Mouse (Mus musculus) large intestine, adult 2 months (tissue): Measurements from ENCODE around the gene Gstp1. TPM values are rescaled to one million over a fixed set of nuclear protein-coding genes. Genes with fewer than 3 reads are reported as not detected.
"Not testable (repeated sequence)": the region's sequence is repeated elsewhere in the genome, so short reads cannot be mapped to it uniquely, and the experiment has no call there.

Experiments
- DNase-seq: peaks from one replicate; pipeline ENCODE4 v3.0.0-alpha.2; 2012; ENCODE audit warnings: low read depth, low spot score
- WGBS: fragments of 180-500 bp; shearing (Covaris S2); methylation state at CpG from one replicate; pipeline ENCODE4 v1.1.7; 2018; 5-methylcytosine and 5-hydroxymethylcytosine counted together
- polyA plus RNA-seq: library from polyadenylated mRNA; depleted of rRNA; stranded (reverse); fragments of >200 nt; gene quantifications from 2 replicates; pipeline ENCODE4 v1.2.3, GENCODE M21; 2012

Gene Gstp1
- polyA plus RNA-seq, 1 experiment: 910 TPM

GRCm38 (mm10) chr19:4045966-4046865 lies 8.4 kb upstream of the Gstp1 start, which contains the start of gene Gstp2:
Gene Gstp2 (minus strand): TSS chr19:4046023.
- WGBS: 11% methylated on average over 16 of the region's 16 CpGs
- DNase-seq: peak; percentile 94

- DNase-seq: not testable (repeated sequence)
- 88% methylated on average over 5 of the region's 5 CpGs for WGBS
Observed at GRCm38 (mm10) chr19:4044109-4044508, 6.3 kb upstream of the Gstp1 start.

- WGBS: 31% methylated on average over 14 of the region's 14 CpGs
Observed at GRCm38 (mm10) chr19:4042124-4042523, 4.3 kb upstream of the Gstp1 start.

GRCm38 (mm10) chr19:4041500-4041899 lies 3.7 kb upstream of the Gstp1 start:
- WGBS: 93% methylated on average over 4 of the region's 4 CpGs
- not testable (repeated sequence) for DNase-seq

More at GRCm38 (mm10) chr19:4042124-4042523, 4.3 kb upstream of the Gstp1 start:
- DNase-seq: no peak

GRCm38 (mm10) chr19:4040941-4041340 lies 3.2 kb upstream of the Gstp1 start:
- WGBS: 90% methylated on average over 5 of the region's 5 CpGs

GRCm38 (mm10) chr19:4037154-4037787 lies 514 bp downstream of the Gstp1 start:
- DNase-seq: not testable (repeated sequence)
- 12% methylated on average over 8 of the region's 8 CpGs for WGBS

More at GRCm38 (mm10) chr19:4040941-4041340, 3.2 kb upstream of the Gstp1 start:
- not testable (repeated sequence) for DNase-seq

- no peak for DNase-seq
Observed at GRCm38 (mm10) chr19:4036327-4037045, 1.3 kb downstream of the Gstp1 start.

GRCm38 (mm10) chr19:4033742-4034141 lies 4.0 kb downstream of the Gstp1 start:
- no peak for DNase-seq
- WGBS: 31% methylated on average over 5 of the region's 5 CpGs

More at GRCm38 (mm10) chr19:4036327-4037045, 1.3 kb downstream of the Gstp1 start:
- WGBS: 27% methylated on average over 12 of the region's 12 CpGs

DNA sequence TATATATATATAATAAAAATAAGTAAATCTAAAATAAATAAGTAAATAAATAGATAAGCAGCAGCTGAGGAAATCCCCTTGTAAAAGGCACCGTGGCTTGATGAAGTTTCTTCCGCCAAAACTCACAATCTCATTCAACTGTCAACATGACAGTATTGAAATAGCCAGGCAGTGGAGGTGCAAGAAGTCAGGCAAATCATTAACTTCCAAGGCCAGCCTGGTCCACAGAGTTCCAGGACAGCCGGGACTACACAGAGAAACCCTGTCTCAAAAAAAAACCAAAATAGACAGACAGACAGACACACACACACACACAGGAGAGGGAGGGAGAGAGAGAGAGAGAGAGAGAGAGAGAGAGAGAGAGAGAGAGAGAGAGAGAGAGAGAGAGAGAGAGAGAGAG lies 4.5 kb downstream of the Gstp1 start:
- no peak for DNase-seq
- 21% methylated on average over 3 of the region's 3 CpGs for WGBS

- 77% methylated on average over 7 of the region's 7 CpGs for WGBS
- DNase-seq: no peak
Observed at GRCm38 (mm10) chr19:4032668-4033067, 5.1 kb downstream of the Gstp1 start.

GRCm38 (mm10) chr19:4027576-4027975 lies 10.2 kb downstream of the Gstp1 start:
- no peak for DNase-seq

- no peak for DNase-seq
Observed at GRCm38 (mm10) chr19:4023185-4023584, 14.6 kb downstream of the Gstp1 start.

DNA sequence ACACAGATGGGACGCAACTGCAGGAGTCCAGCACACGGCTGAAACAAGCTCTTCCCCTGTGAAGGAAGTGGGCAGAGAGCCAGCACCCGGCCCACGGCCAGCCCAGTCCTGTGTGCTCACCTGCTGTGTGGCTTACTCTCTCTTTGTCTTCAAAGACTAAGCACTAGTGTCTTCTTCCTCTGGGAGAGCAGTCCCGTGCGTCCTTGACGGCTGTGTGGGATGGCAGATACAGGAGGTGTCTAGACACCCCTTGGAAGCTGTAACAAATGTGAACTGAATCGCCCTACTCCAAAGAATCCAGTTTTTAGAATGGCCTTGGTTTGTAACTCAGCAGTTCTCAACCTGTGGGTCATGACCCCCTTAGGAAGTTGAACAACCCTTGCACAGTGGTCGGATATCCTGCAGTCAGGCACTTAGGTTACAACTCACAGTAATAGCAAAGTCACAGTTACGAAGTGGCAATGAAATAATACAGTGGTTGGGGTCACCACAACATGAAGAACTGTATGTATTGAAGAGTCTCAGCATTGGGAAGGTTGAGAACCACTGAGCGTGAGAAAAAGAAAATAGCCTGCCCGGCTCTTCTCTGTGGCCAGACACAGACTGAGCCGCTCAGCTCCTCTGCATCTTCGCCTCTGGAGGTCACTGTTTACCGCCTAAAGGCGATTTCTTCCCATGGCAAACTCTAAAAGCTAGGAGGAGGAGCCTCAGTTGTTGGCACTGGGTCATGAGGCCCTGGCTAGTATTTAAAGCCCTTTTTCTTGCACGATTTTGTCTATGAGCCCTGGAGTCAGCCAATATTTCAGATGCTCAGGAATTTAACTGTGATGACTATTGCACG lies 18.8 kb downstream of the Gstp1 start:
- DNase-seq: peak; percentile 95
- WGBS: 11% methylated on average over 18 of the region's 18 CpGs

More at GRCm38 (mm10) chr19:4023185-4023584, 14.6 kb downstream of the Gstp1 start:
- 52% methylated on average over 7 of the region's 7 CpGs for WGBS

GRCm38 (mm10) chr19:4017921-4018587 lies 19.7 kb downstream of the Gstp1 start:
- no peak for DNase-seq
- WGBS: 56% methylated on average over 10 of the region's 10 CpGs

DNA sequence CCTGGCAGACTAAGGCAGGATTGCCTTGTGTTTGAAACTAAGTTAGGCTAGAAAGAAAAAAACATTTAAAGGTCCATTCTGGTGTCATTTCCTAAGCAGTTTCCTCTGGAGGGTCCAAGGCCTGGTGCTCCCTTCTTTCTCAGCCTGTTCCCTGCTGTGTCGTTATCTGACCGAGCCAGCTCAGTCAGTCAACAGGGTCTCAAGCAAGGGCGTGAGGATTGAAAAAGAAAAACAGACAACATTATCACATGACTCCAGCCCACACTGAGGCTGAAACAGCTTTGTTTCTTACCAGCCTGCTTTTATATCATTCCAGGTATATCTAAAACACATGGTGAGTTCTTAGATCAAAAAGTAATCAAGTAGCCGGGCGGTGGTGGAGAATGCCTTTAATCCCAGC lies 22.1 kb downstream of the Gstp1 start:
- 79% methylated on average over 5 of the region's 5 CpGs for WGBS

GRCm38 (mm10) chr19:4014802-4015201 lies 23.0 kb downstream of the Gstp1 start:
- DNase-seq: no peak

More for the DNA sequence above, 22.1 kb downstream of the Gstp1 start:
- DNase-seq: no peak

DNA sequence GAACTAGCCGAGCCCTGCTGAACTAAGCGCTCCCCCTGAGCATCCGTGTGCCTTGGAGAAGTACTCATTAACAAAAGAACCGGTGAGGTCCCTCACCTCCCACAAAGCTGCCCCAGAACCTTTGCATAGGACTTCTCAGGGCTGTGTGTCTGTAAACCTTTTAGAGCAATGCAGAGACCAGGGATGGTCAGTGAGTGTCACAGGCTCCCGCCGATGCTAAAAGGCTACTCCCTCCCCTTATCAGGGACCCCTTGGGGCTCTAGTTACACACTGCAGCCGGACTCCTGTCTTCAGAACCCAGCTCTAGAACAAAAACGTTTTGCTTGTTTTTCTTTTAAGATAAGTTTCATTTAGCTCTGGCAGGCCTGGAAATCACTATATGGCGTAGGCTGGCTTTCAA lies 24.7 kb downstream of the Gstp1 start:
- WGBS: 31% methylated on average over 9 of the region's 9 CpGs

DNA sequence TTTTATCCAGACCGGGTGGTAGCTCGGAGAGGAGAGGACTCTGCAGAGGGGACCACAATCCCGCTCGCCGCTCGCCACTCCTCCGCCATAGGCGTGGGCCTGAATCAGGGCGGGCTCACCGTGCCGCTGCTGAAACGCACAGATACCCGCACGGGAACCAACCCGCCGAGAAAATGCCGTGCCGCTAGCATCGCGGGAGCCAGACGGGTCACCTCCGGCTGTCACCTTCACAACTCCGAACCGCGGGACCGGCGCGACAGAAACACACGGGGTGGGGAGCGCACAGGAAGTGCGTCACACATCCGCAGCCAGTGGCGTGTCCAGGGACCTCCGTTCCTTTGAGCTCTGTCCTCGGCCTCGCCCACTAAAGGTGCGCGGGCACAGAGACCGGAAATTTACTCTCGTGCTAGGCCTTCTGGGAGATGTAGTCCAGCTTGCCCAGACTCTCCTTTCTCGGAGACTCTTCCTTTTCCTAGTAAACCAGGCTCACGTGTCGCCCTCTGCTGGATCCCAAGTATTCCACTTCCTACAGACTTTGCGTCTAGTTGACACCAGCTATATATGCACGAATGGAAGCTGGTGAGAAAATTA lies 25.3 kb downstream of the Gstp1 start, which contains the start of gene Ndufv1:
Gene Ndufv1 (minus strand): TSS at position 375 of the 591 bp plus-strand sequence.
- WGBS: under 1% methylated on average over 45 of the region's 45 CpGs
- peak; percentile 99 for DNase-seq

More for the DNA sequence above, 24.7 kb downstream of the Gstp1 start:
- DNase-seq: no peak
